Mouse (Mus musculus) fat pad, adult 2 months (tissue): ENCODE data around the gene Gsk3a.
A peak's percentile ranks its signal among the peaks of the same experiment; 100 is the strongest.

ENCODE experiments used
- DNase-seq: peaks from one replicate; pipeline ENCODE4 v3.0.0-alpha.2; 2011; ENCODE audit warnings: low read depth, low spot score; ENCODE audit errors: extremely low read depth

Gene Gsk3a

DNA sequence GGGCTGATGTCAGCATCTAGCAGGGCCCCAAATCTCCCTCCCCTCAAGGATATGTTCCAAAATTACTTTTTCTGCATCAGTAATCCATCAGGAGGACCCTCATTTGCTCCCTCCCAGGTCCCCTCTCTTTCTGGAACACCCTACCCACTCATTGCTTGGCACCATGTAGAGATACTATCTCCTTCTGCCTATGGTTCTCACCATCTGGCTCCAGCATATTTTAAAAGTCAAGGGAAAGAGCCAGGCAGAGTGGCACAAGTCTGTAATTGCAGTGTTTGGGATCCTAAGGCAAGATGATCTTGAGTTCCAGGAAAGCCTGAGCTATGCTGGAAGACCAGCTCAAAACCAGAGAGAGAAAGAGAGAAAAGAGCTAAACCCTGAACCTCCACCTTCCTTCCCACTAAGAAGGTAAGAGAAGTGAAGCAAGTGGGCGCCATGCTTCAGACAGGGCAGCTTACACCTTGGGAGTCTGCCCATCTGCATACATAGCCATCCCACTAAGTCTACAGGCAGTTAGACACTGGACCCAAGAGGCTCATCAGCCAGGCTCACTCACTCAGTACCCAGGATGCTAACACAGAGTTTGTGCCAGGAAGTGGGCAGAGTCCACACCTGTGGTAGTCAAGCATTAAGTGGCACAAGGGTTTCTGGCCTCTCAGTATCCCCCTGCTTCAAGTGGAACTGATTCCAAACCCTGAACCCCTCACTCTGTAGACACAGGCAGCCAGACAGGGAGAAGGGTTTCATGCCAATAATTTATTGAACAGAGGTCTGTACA, 9.9 kb downstream of the Gsk3a start:
- no peak for DNase-seq

- no peak for DNase-seq
These were observed 15.2 kb downstream of the Gsk3a start for GRCm38 (mm10) chr7:25222275-25222967.

DNA sequence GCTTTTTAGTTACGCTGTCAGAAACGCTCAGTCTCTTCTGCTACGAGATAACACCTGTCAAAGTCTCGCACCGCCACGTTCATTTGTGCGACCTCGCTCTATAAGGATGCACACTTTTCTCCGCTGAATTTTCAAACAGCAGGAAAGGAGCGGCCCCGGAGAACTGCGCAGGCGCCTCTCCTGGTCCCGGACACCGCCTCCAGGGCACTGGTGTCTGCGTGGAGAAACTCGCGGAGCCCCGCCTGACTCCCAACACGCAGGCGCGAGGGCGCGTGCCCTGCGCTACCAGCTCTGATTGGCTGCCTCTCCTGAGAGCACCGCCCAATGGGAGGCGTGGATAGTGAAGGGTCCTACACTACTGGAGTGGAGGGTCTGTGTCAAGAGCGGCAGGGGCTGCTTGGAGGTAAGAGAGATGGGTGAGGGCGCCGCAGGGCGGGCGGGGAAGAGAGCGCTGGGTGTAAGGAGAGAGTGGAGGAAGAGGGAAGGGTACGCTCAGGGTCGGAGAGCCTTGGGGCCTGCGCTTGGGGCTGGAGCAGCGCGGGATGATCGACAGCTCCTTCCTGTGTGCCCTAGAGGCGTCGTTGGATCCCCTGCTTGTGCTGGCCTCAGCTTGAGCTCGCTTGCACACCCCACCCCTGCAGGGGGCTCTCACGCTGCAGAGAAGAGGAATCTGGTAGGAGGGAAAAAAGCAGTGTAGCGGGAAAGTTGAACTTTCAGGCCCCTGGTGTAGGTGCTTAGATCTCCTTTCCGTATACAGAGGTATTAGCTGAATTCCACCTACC, 16.4 kb downstream of the Gsk3a start, which contains the start of gene Zfp526:
Zfp526 (plus strand) TSS at position 324 of the 782 bp plus-strand sequence.
- DNase-seq, result no peak

DNA sequence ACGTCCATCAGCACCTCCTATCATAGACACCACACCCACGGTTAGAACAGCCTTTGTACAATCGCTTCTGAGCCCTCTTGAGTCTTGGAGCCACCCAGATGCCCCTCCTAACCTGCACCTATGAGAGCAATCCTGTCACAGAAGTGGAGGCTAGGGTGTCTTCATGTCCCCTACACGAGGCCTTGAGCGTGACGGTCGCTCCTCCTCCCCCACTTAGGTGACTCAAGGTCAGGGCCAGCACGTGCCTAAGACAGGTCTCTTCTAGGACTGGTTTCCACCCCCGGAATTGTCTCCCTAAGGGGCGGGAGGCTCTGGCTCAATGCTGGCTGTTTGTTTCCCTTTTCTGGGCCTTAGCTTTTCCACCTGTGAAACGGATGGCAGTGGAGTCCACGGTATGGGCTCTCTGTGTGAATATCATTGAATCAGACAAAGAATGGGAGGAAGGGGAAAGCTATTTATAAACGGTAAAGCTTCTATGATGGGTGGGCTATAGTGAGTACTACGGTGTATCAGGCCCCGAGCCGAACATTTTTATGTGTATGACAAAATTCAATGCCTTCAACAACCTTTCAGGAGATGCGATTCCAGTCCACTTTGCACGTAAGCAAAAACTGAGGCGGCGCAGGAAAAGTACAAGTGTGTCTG, 17.1 kb downstream of the Gsk3a start, which contains the start of gene Dedd2:
Dedd2 (minus strand) TSS at position 159 of the 645 bp plus-strand sequence.
- no peak for DNase-seq

DNA sequence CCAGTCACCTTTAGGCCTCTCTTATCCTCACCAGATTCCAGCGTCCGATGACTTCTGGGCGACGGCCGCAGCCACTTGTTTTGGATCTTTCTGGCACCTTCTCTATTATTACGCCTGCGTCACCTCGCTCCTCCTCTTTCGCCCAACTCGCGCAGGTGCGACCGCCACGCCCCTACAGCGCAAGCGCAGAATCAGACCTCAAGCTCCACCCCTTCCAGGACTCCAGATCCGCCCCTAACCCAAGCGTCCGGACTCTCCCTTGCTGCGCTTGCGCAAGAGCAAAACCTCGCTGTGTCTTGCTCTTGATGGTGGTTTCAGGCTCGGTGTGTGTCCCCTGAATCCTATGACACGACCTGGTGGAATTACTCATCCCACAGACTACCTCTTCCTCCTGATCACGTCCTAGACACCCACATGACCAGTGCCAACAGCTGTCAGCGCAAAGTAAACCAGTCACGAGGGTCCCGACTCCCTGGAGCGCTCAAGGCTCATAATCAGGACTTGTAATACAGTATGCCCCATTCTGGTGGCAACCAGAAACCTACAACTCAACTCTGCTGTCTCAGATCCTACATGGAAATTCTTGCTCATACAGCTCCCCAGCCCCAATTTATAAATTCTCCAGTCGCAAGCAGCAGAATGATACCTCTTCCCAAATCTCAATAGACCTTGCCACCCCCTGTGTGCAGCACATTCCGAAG, 17.7 kb downstream of the Gsk3a start:
- peak; percentile 76 for DNase-seq

DNA sequence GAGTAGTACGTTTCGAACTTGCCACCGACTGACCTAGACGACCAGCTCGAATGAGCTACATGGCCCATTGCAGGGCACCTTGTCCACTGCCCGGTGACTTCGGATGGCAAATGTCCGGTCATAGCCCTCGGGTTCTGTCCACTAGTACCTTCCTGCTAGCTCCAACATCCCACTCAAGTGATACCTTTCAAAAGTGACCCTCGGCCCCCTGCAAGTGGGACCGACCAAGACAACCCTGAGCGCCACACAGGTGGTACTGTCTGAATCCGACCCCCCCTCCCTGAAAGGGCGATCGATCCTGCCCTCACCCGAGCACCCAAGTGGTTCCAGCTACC, 18.3 kb downstream of the Gsk3a start:
- no peak for DNase-seq

GRCm38 (mm10) chr7:25218705-25219415, 18.8 kb downstream of the Gsk3a start:
- no peak for DNase-seq

- no peak for DNase-seq
These were observed 19.8 kb downstream of the Gsk3a start for GRCm38 (mm10) chr7:25217653-25218395.

GRCm38 (mm10) chr7:25214172-25214571, 23.5 kb downstream of the Gsk3a start:
- DNase-seq, result no peak

DNA sequence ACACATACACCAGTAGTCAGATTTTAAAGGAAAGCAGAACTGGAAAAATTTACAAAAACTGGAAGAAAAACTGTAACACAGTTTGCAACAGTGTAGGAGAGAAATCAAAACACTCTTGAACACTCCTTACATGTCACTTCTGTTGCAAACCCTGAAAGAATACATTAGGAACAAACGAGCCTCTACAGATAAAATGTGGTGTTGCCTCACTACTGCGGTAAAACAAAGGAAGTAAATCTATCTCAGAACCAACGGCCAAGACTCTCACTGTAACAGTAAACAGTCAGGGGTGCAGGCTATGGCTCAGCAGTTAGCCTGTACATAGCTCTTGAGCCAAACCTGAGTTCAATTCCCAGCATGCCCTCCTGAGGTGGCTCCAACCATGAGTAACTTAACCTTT, 24.6 kb downstream of the Gsk3a start:
- DNase-seq, result no peak

DNA sequence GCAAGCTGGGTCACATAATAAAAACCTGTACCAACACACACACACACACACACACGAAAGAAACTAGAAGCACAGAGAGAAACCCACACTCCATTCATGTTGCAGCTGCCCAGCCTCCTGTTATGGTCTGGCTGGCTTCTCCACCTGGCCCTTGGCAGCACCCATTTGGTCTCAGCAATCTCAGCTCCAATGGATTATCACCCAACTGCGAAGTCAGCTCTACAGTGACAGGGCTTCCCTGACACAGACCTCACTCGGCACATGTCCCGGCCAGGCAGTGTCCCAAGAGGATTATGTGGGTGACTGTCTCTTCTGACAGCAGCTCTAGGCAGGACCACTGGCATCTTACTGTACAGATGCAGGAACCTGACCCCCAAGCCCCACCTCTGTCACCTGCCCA, 27.2 kb downstream of the Gsk3a start:
- no peak for DNase-seq

- peak; percentile 66 for DNase-seq
These were observed 28.5 kb downstream of the Gsk3a start for GRCm38 (mm10) chr7:25209161-25209622.

DNA sequence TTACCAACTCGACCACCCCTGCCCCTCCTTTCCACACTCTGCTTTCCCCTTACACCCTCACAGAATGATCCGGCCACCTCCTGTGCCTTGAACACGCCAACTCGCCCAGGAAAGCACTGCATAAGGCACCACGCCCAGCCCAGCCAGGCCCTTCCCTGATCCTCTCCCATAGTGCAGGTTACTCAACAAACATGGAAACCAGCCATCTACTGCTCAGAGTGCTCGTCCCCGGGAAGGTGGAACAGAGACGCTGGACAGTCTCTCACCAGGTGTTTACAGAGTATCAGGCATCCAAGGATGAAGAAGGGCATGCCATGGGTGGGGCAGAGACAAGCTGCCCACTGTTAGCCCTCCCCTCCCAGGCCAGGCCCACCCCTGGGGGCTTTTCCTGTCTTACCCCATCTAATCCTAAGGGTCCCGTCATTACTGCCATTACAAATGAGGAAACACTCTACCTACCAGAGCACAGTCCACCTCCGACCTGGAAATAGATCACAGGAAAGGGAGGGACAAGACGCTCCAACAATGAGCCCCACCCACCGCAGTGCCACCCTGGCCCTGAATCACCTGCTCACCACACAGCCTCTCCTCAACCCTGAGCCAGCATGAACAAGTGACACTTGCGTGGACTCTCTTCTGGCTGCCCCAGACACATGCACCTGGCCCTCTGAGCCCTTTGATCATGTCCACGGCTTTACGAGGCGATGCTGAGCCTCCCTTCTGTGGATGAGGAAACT, 31.4 kb downstream of the Gsk3a start:
- no peak for DNase-seq

DNA sequence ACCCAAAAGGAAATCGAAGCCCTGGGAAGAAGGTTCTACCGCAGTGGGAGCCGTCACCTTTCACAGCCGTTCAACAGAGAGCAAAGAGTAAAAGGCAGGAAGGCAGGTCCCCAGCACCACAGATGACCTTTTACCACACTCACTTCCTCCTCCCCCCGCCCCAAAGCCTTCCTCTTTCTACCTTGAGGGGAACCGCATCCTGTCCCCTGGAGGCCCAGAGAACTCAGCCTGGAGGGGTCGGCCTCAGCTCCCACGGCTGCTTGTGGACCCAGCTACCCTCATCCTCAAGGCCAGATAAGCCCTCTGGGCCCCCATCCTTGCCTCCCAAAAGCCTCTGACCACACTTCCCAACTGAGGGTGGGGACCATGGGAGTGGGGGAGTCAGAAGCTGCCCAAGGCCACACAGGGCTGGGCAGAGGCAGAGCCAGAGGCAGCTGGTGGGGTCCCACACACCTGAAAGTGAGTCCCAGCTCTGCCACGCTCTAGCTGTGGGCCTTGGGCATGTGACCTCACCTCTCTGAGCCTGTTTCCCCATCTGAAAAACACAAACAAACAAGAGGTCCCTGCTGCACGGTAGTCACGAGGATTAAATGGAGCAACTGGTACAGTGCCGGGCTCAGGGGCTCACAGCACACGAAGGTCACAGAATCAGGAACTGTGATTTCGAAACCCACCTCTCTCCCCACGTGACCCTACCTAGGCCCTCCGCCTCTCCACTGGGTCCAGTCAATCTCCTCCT, 32.1 kb downstream of the Gsk3a start:
- DNase-seq, result no peak

DNA sequence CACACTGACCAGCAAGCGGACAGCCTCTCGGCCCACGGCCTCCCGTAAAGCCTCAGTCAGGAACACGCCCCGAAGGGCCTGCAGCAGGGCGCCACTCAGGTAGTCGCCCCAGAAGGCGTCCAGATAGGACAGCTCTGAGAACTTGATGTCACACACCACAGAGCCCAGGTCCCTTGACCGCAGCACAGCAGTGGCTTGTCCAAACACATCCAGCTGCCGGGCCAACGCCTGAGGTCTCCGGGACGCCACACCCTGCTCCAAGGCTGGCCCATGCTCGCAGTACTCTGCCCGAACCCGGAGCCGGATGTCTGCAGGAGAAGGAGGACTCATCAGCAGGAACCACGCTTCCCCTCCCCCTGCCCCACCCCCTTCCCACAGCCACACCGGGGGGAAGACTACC, 34.0 kb downstream of the Gsk3a start:
- no peak for DNase-seq

- no peak for DNase-seq
These were observed 40.1 kb downstream of the Gsk3a start for GRCm38 (mm10) chr7:25197384-25198018.

- DNase-seq, result no peak
These were observed 41.5 kb downstream of the Gsk3a start for GRCm38 (mm10) chr7:25196107-25196506.
